Mouse (Mus musculus) bone marrow macrophage, adult 2 months (primary cell): ENCODE measurements around the gene Pglyrp2. TPM values are rescaled to one million over a fixed set of nuclear protein-coding genes. Genes with fewer than 3 reads are reported as not detected.

ENCODE experiments used
- H3K27ac ChIP-seq: 2 replicates; pipeline ENCODE4 v1.5.1; 2012; ENCODE audit warnings: low read depth, low read length; ENCODE audit not compliant: insufficient read depth
- H3K4me1 ChIP-seq: 2 replicates; pipeline ENCODE4 v1.6.1; 2012; ENCODE audit warnings: low read length; ENCODE audit not compliant: control insufficient read depth, insufficient read depth
- H3K4me3 ChIP-seq: 2 replicates; pipeline ENCODE4 v1.5.1; 2012; ENCODE audit warnings: mild to moderate bottlenecking, low read length, moderate library complexity; ENCODE audit not compliant: insufficient read depth
- CTCF ChIP-seq: IDR thresholded peaks from 2 replicates; pipeline ENCODE4 v1.5.1; 2012; ENCODE audit warnings: low read depth, mild to moderate bottlenecking, low read length, moderate library complexity
- POLR2A ChIP-seq: IDR thresholded peaks from 2 replicates; pipeline ENCODE4 v1.6.1; 2012; ENCODE audit warnings: mild to moderate bottlenecking, low read depth, low read length, borderline replicate concordance
- polyA plus RNA-seq: library from polyadenylated mRNA; stranded (reverse); fragments of >200 nt; gene quantifications from 2 replicates; pipeline ENCODE4 v1.2.4, GENCODE M21; 2012; ENCODE audit not compliant: missing spikeins, insufficient read depth, insufficient read length

Gene Pglyrp2
- not detected in 2 replicates for polyA plus RNA-seq

GRCm38 (mm10) chr17:32424034-32424433 is at the start of gene Pglyrp2:
TSS of gene Pglyrp2 (minus strand) at chr17:32424167.
- Histone ChIP-seq H3K4me1 (no peaks in the 10 kb centered on the region), H3K27ac (no peak within 1 kb of the TSS), H3K4me3 (no peak within 1 kb of the TSS)
- TF ChIP-seq CTCF (no peak), POLR2A (no peak)

- TF ChIP-seq CTCF (no peak), POLR2A (no peak)
- Histone ChIP-seq H3K27ac (no peak overlapping the region), H3K4me3 (no peak overlapping the region), H3K4me1 (no peaks in the 10 kb centered on the region)
Observed at GRCm38 (mm10) chr17:32472176-32472575, 48.2 kb upstream of the Pglyrp2 start.

GRCm38 (mm10) chr17:32470795-32471194 is 46.8 kb upstream of the Pglyrp2 start:
- Histone ChIP-seq H3K27ac (no peak overlapping the region), H3K4me3 (no peak overlapping the region), H3K4me1 (no peaks in the 10 kb centered on the region)
- TF ChIP-seq CTCF: no peak
- no peak for TF ChIP-seq POLR2A

GRCm38 (mm10) chr17:32468494-32468893 is 44.5 kb upstream of the Pglyrp2 start:
- H3K27ac ChIP-seq: no peak overlapping the region
- no peak overlapping the region for H3K4me3 ChIP-seq
- no peaks in the 10 kb centered on the region for H3K4me1 ChIP-seq
- TF ChIP-seq POLR2A (no peak), CTCF (no peak)

- no peaks in the 10 kb centered on the region for H3K4me1 ChIP-seq
- no peak overlapping the region for H3K4me3 ChIP-seq
- TF ChIP-seq POLR2A (no peak), CTCF (no peak)
- H3K27ac ChIP-seq: no peak overlapping the region
Observed at GRCm38 (mm10) chr17:32454997-32455396, 31.0 kb upstream of the Pglyrp2 start.

- Histone ChIP-seq H3K4me3 (no peak overlapping the region), H3K27ac (no peak overlapping the region), H3K4me1 (no peaks in the 10 kb centered on the region)
- no peak for TF ChIP-seq CTCF
- TF ChIP-seq POLR2A: no peak
Observed at GRCm38 (mm10) chr17:32454188-32454587, 30.2 kb upstream of the Pglyrp2 start.

- H3K4me3 ChIP-seq: peak within 1 kb of the TSS; percentile 1; the same call in 1 of the 2 replicates
- TF ChIP-seq POLR2A: no peak
Observed at GRCm38 (mm10) chr17:32452482-32452881, 28.5 kb upstream of the Pglyrp2 start, which contains the start of gene Cyp4f39. TSS of gene Cyp4f39 (plus strand) at chr17:32452723.

GRCm38 (mm10) chr17:32450844-32451537 is 27.0 kb upstream of the Pglyrp2 start:
- H3K27ac ChIP-seq: no peak overlapping the region
- no peak overlapping the region for H3K4me3 ChIP-seq
- TF ChIP-seq POLR2A (no peak), CTCF (no peak)
- no peaks in the 10 kb centered on the region for H3K4me1 ChIP-seq

More at GRCm38 (mm10) chr17:32452482-32452881, 28.5 kb upstream of the Pglyrp2 start, which contains the start of gene Cyp4f39:
- no peak within 1 kb of the TSS for H3K27ac ChIP-seq
- no peaks in the 10 kb centered on the region for H3K4me1 ChIP-seq

GRCm38 (mm10) chr17:32449042-32449441 is 25.1 kb upstream of the Pglyrp2 start:
- Histone ChIP-seq H3K4me3 (no peak overlapping the region), H3K27ac (no peak overlapping the region), H3K4me1 (no peaks in the 10 kb centered on the region)
- TF ChIP-seq CTCF: no peak
- no peak for TF ChIP-seq POLR2A

- no peaks in the 10 kb centered on the region for H3K4me1 ChIP-seq
- TF ChIP-seq CTCF: no peak
- H3K27ac ChIP-seq: no peak overlapping the region
- no peak overlapping the region for H3K4me3 ChIP-seq
Observed at GRCm38 (mm10) chr17:32447195-32447594, 23.2 kb upstream of the Pglyrp2 start.
